Mouse (Mus musculus) C2C12 (cell line): ENCODE measurements around the gene Tdrd1.

Source experiments
- CEBPB ChIP-seq: IDR thresholded peaks from one replicate; pipeline ENCODE4 v1.6.1; 2011; ENCODE audit warnings: low read depth, mild to moderate bottlenecking, control low read depth, moderate library complexity
- CTCF ChIP-seq: IDR thresholded peaks from one replicate; pipeline ENCODE4 v1.5.1; 2011; ENCODE audit not compliant: control insufficient read depth, insufficient read depth, insufficient read length
- USF1 ChIP-seq: IDR thresholded peaks from one replicate; pipeline ENCODE4 v1.6.1; 2011; ENCODE audit warnings: low read depth, mild to moderate bottlenecking, control low read depth, moderate library complexity

DNA sequence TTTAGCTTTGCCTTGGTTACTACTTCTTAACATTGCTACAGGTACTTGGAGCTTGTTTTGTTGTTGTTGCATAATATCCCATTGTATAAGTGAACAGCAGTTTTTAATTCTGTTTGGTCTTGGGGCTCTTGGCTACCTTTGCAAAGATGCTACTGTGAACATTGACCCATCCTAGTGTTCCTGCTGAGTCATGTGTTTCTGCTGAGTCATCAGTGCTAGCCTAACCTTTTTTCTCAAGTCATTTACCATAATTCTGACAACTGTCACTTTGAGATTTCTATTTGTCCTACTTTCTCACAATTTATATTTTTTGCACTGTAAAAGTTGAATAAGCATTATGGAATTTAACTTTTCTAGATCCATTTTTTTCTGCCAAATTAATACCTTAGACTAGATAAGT is 26.6 kb downstream of the Tdrd1 start:
- TF ChIP-seq CTCF = no peak
- no peak for TF ChIP-seq CEBPB
- no peak for TF ChIP-seq USF1
